Mouse (Mus musculus) erythroblast, embryonic 14.5 days (primary cell): ENCODE measurements at regions not wholly inside any gene's neighbourhood (a gene's known extent, or its start where the extent isn't known, plus 50 kb on each side); places are given as distances from the start of the nearest gene placed in this dataset.

Source experiments
- GATA1 ChIP-seq: IDR thresholded peaks from 2 replicates; pipeline ENCODE4 v1.6.1; 2012; ENCODE audit warnings: low read length, inconsistent platforms, mixed read lengths
- TAL1 ChIP-seq: IDR thresholded peaks from 3 replicates; pipeline ENCODE4 v1.6.1; 2012; ENCODE audit warnings: low read length, inconsistent platforms, mixed read lengths

- TF ChIP-seq TAL1 (no peak), GATA1 (no peak)
Measured at GRCm38 (mm10) chr17:84004237-84004636, 156.5 kb upstream of the Haao start.
